In the genomic region with DNA sequence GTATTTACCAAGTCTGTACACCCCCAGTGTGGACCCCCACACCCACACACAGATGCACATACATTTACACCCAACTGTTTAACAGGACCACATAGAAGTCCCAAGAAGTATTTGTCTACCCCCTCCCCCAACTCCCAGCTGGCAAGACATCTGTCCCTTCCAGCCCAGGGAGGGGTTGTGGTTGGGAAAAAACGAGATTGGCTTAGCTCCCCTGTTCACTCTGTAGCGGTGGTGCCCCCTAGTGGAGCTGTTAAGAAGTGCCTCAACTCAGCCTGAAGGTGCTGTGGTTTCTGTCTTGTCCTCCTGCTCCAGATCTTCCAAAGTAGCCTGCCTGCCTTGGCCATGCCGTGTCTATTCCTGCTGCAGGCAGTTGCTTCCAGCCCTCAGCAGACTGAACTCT, we compare ENCODE assay signal across 8 mouse cellular contexts. TPM values are rescaled to one million over a fixed set of nuclear protein-coding genes. Genes with fewer than 3 reads are reported as not detected.
DNase-seq lines count a peak whose midpoint lies in the region; ATAC-seq lines count a peak whose summit lies in the region.

No protein-coding gene starts in this region.

- H3K4me3 ChIP-seq in heart, embryonic 11.5 days (ENCODE audit: low read depth, low read length), result no peak overlapping the region
- no peak overlapping the region for H3K4me3 ChIP-seq in forebrain, embryonic 14.5 days (ENCODE audit: low read depth, low read length)

- peak; percentile 96 for DNase-seq in heart, adult 11 months
- peak; percentile 82 for DNase-seq in c-Kit-positive CD71-negative TER-119-negative erythroid progenitor cells, embryonic 14.5 days (ENCODE audit: low read depth)
- DNase-seq in forebrain, embryonic 14.5 days (ENCODE audit: low spot score), result peak; percentile 76
- DNase-seq in left cerebral cortex, adult 8-10 months (ENCODE audit: low spot score in 2 of 2), result peak; percentile 38 to 54
- peak; percentile 82 for DNase-seq in mesoderm, embryonic 11.5 days (ENCODE audit: low read depth, low spot score)
- DNase-seq in spleen, postnatal 10 days (ENCODE audit: low spot score in 2 of 2), result peak; percentile 67 to 88

- H3K4me2 ChIP-seq in heart, embryonic 11.5 days, result no peak overlapping the region
- no peak overlapping the region for H3K4me2 ChIP-seq in forebrain, embryonic 14.5 days (ENCODE audit: low read length)

- no peaks in the 10 kb centered on the region for H3K9me3 ChIP-seq in heart, embryonic 11.5 days (replicated peaks; ENCODE audit: control insufficient read depth, low read length)
- H3K9me3 ChIP-seq in forebrain, embryonic 14.5 days (replicated peaks; ENCODE audit: control insufficient read depth, low read length), result no peaks in the 10 kb centered on the region

- H3K4me1 ChIP-seq in heart, embryonic 11.5 days (ENCODE audit: control insufficient read depth, insufficient read depth, low read length), result 0 out of 2 replicates have a peak, but pooled peaks cover 11% of the 10 kb centered on the region
- H3K4me1 ChIP-seq in forebrain, embryonic 14.5 days (ENCODE audit: control insufficient read depth, insufficient read depth, low read length), result peaks cover 3% of the 10 kb centered on the region; the same call in 1 of the 2 replicates

- no peaks in the 10 kb centered on the region for H3K27me3 ChIP-seq in heart, embryonic 11.5 days (ENCODE audit: control insufficient read depth, insufficient read depth, low read length)
- no peaks in the 10 kb centered on the region for H3K27me3 ChIP-seq in forebrain, embryonic 14.5 days (replicated peaks; ENCODE audit: control insufficient read depth, insufficient read depth, low read length)

- no peak overlapping the region for H3K9ac ChIP-seq in heart, embryonic 11.5 days (ENCODE audit: low read depth, low read length)
- no peak overlapping the region for H3K9ac ChIP-seq in forebrain, embryonic 14.5 days (ENCODE audit: low read length)

- no peaks in the 10 kb centered on the region for H3K36me3 ChIP-seq in heart, embryonic 11.5 days (ENCODE audit: control insufficient read depth, insufficient read depth, low read length)
- no peaks in the 10 kb centered on the region for H3K36me3 ChIP-seq in forebrain, embryonic 14.5 days (ENCODE audit: control insufficient read depth, insufficient read depth, low read length)

- no peak for ATAC-seq in heart, embryonic 11.5 days (replicated peaks; ENCODE audit: insufficient number of reproducible peaks, low FRiP score, low TSS enrichment)
- ATAC-seq in forebrain, embryonic 14.5 days, result 0 out of 2 replicates have a peak, but pooled peaks have one; percentile 23
- peak; percentile 77 to 86 for ATAC-seq in hematopoietic stem cell, adult 5-6 weeks (replicated peaks in 1 of 2; ENCODE audit: insufficient read depth in 1 of 2, low FRiP score in 2 of 2, low TSS enrichment in 1 of 2, low read depth in 1 of 2, poor library complexity in 2 of 2, severe bottlenecking in 2 of 2)

- no peak overlapping the region for H3K27ac ChIP-seq in heart, embryonic 11.5 days (ENCODE audit: low read depth, low read length)
- H3K27ac ChIP-seq in forebrain, embryonic 14.5 days (ENCODE audit: low read depth, low read length), result no peak overlapping the region

- WGBS in heart, embryonic 11.5 days (ENCODE audit: insufficient replicate concordance), result 7% methylated on average over 3 of the region's 3 CpGs
- WGBS in forebrain, embryonic 14.5 days, result 11% methylated on average over 3 of the region's 3 CpGs

RNA-seq across cellular contexts. Expression of a gene that starts 1.0 kb away (rescaled TPM):
- 0.14 TPM in 1 of 2 replicates, not detected in the other for polyA plus RNA-seq in heart, embryonic 11.5 days (2014; fragmentation: Nextera tagmentation; extraction: Ambion mirVana)
- polyA plus RNA-seq in forebrain, embryonic 14.5 days (2014; fragmentation: Nextera tagmentation; extraction: Ambion mirVana), result not detected in 2 replicates
- total RNA-seq in hematopoietic stem cell, adult 5-6 weeks (2017), result not detected in 2 replicates
- total RNA-seq in left cerebral cortex, adult 8-10 months (2022), result not detected

RNA-seq across cellular contexts. Expression of a gene that starts 13.2 kb away (rescaled TPM):
- 0.07 and 0.38 TPM in 2 replicates for polyA plus RNA-seq in heart, embryonic 11.5 days (2014; fragmentation: Nextera tagmentation; extraction: Ambion mirVana)
- not detected in 2 replicates for polyA plus RNA-seq in forebrain, embryonic 14.5 days (2014; fragmentation: Nextera tagmentation; extraction: Ambion mirVana)
- not detected in 2 replicates for total RNA-seq in hematopoietic stem cell, adult 5-6 weeks (2017)
- total RNA-seq in left cerebral cortex, adult 8-10 months (2022), result under 1 TPM in 3 of 4 experiments, not detected in 1; 0.04 to 0.43 (median 0.11) TPM

RNA-seq across cellular contexts. Expression of a gene that starts 21.6 kb away (rescaled TPM):
- polyA plus RNA-seq in heart, embryonic 11.5 days (2014; fragmentation: Nextera tagmentation; extraction: Ambion mirVana), result 73.2 and 76.2 TPM in 2 replicates
- 16.0 and 17.9 TPM in 2 replicates for polyA plus RNA-seq in forebrain, embryonic 14.5 days (2014; fragmentation: Nextera tagmentation; extraction: Ambion mirVana)
- 49.3 and 87.8 TPM in 2 replicates for total RNA-seq in hematopoietic stem cell, adult 5-6 weeks (2017)
- total RNA-seq in left cerebral cortex, adult 8-10 months (2022), result 1 to 10 TPM; 2.0 to 2.3 (median 2.2) TPM

RNA-seq across cellular contexts. Expression of a gene that starts 51.8 kb away (rescaled TPM):
- polyA plus RNA-seq in heart, embryonic 11.5 days (2014; fragmentation: Nextera tagmentation; extraction: Ambion mirVana), result 0.73 and 1.3 TPM in 2 replicates
- polyA plus RNA-seq in forebrain, embryonic 14.5 days (2014; fragmentation: Nextera tagmentation; extraction: Ambion mirVana), result 0.79 and 0.95 TPM in 2 replicates
- total RNA-seq in hematopoietic stem cell, adult 5-6 weeks (2017), result 15.9 and 30.2 TPM in 2 replicates
- under 1 TPM in 2 of 4 experiments, not detected in 2; 0.26 to 0.93 TPM for total RNA-seq in left cerebral cortex, adult 8-10 months (2022)

Comparison
In these comparisons a context has a peak if more than half of its experiments do, and no peak if none do; other contexts are left out.
1. DNase-seq: peak in every context shown above with its lines; median percentile 96 in heart, adult 11 months; 82 in c-Kit-positive CD71-negative TER-119-negative erythroid progenitor cells, embryonic 14.5 days; 82 in mesoderm, embryonic 11.5 days; 78 in spleen, postnatal 10 days; 76 in forebrain, embryonic 14.5 days; 46 in left cerebral cortex, adult 8-10 months.
2. RNA of a gene that starts 21.6 kb away (total RNA-seq): 49.3 to 87.8 TPM in hematopoietic stem cell, adult 5-6 weeks; 2.0 to 2.3 TPM in left cerebral cortex, adult 8-10 months; every median in the first group is over 10 times any median in the second.